Mouse (Mus musculus) stomach, embryonic 16.5 days (tissue): Measurements from ENCODE around the gene Lrrc19. TPM values are rescaled to one million over a fixed set of nuclear protein-coding genes. Genes with fewer than 3 reads are reported as not detected.
"Not testable (repeated sequence)": the region's sequence is repeated elsewhere in the genome, so short reads cannot be mapped to it uniquely, and the experiment has no call there.

Experiments used
- ATAC-seq: fragments of 200-750 bp; cut with Nextera tagmentation; 2 replicates; pipeline ENCODE4 v1.8.0; 2017; ENCODE audit warnings: moderate number of reproducible peaks, moderate TSS enrichment; ENCODE audit not compliant: insufficient read depth, low FRiP score
- H3K27ac ChIP-seq: fragments of 300-500 bp; sonication (generic); 2 replicates; pipeline ENCODE4 v1.5.1; 2014; ENCODE audit warnings: low read length
- H3K27me3 ChIP-seq: fragments of 300-500 bp; sonication (generic); 2 replicates; pipeline ENCODE4 v1.6.1; 2014; ENCODE audit warnings: low read length, control low read depth, mixed read lengths; ENCODE audit not compliant: control insufficient read depth, insufficient read depth
- H3K36me3 ChIP-seq: fragments of 300-500 bp; sonication (generic); 2 replicates; pipeline ENCODE4 v1.6.1; 2014; ENCODE audit warnings: low read length; ENCODE audit not compliant: control insufficient read depth, insufficient read depth
- H3K4me1 ChIP-seq: fragments of 300-500 bp; sonication (generic); 2 replicates; pipeline ENCODE4 v1.6.1; 2014; ENCODE audit warnings: low read length, control low read depth, mixed read lengths; ENCODE audit not compliant: control insufficient read depth, insufficient read depth
- H3K4me2 ChIP-seq: fragments of 300-500 bp; sonication (generic); 2 replicates; pipeline ENCODE4 v1.6.1; 2014; ENCODE audit warnings: low read depth, low read length, mixed read lengths
- H3K4me3 ChIP-seq: fragments of 300-500 bp; sonication (generic); replicated peaks from 2 replicates; pipeline ENCODE4 v1.5.1; 2014; ENCODE audit warnings: mild to moderate bottlenecking, low read length
- H3K9ac ChIP-seq: fragments of 300-500 bp; sonication (generic); 2 replicates; pipeline ENCODE4 v1.6.1; 2014; ENCODE audit warnings: low read length
- H3K9me3 ChIP-seq: fragments of 300-500 bp; sonication (generic); replicated peaks from 2 replicates; pipeline ENCODE4 v1.6.1; 2016; ENCODE audit warnings: low read length, control low read depth; ENCODE audit not compliant: control insufficient read depth
- WGBS: fragments of 180-500 bp; shearing (Covaris S2); extraction: QIAGEN DNeasy Blood & Tissue Kit; methylation state at CpG from one replicate; pipeline ENCODE4 v1.1.7; 2014; 5-methylcytosine and 5-hydroxymethylcytosine counted together
- polyA plus RNA-seq: library from polyadenylated mRNA; unstranded; fragments of >200 nt; fragmentation: Nextera tagmentation; extraction: Ambion mirVana; gene quantifications from 2 replicates; pipeline ENCODE4 v1.2.1, GENCODE M21; 2015

Lrrc19 gene
- polyA plus RNA-seq, 1 experiment from 2014 or later = 1.7 TPM

- not testable (repeated sequence) for H3K9ac ChIP-seq, H3K9me3 ChIP-seq, H3K27me3 ChIP-seq, H3K4me2 ChIP-seq, H3K4me1 ChIP-seq, ATAC-seq, H3K27ac ChIP-seq, H3K36me3 ChIP-seq, H3K4me3 ChIP-seq
- WGBS = 88% methylated on average over 5 of the region's 5 CpGs
Measured at GRCm38 (mm10) chr4:94650426-94651175, 657 bp upstream of the Lrrc19 start.

DNA sequence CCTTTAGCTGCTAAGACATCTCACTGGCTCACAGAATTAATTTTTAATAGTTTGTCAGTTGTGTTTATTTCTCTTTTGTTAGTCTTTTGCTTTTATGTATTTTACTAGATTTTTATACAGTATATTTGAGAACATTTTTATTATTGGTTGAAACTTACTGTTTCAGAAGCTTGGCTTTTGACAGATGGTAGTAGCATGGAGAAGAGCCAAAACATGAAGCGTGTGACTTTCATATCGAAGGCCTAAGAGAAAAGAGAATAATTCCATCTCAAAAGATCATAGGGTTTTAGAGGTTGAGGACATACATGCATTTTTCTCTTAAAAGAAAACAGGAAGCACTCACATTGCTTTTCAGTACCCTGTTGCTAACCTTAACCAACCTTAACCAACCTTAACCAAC is 6.8 kb downstream of the Lrrc19 start:
- Histone ChIP-seq H3K4me1 (no peaks in the 10 kb centered on the region), H3K27ac (no peak overlapping the region), H3K9ac (no peak overlapping the region), H3K36me3 (no peaks in the 10 kb centered on the region), H3K27me3 (no peaks in the 10 kb centered on the region), H3K4me3 (no peak overlapping the region), H3K9me3 (no peaks in the 10 kb centered on the region), H3K4me2 (no peak overlapping the region)
- WGBS = 86% methylated on average over 2 of the region's 2 CpGs
- no peak for ATAC-seq

GRCm38 (mm10) chr4:94620077-94620476 is 29.9 kb downstream of the Lrrc19 start:
- H3K27me3 ChIP-seq = no peaks in the 10 kb centered on the region
- no peak overlapping the region for H3K27ac ChIP-seq
- ATAC-seq = no peak
- no peaks in the 10 kb centered on the region for H3K9me3 ChIP-seq
- H3K4me2 ChIP-seq = no peak overlapping the region
- peaks cover 4% of the 10 kb centered on the region; the same call in 1 of the 2 replicates for H3K4me1 ChIP-seq
- WGBS = 95% methylated on average over 2 of the region's 2 CpGs
- no peak overlapping the region for H3K4me3 ChIP-seq
- H3K36me3 ChIP-seq = peaks cover 4% of the 10 kb centered on the region; the same call in 1 of the 2 replicates
- H3K9ac ChIP-seq = no peak overlapping the region

DNA sequence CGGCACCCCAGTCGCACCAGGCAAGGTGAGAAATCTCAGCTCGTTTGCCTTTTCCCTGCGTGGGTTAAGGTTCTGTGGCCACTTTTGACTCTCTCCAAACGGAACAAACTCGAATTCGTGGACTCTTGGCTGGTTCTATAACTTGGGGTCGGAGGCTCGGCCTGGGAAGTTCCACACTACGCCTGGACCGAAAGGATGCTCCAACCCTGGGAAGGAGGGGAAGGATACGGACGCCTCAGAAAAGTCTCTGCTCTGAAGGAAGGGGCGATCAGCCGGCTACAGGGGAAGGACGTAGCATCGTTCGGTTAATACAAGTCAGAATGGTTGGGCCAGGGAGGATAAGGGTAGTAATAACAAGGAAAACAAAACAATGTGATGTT is 35.3 kb downstream of the Lrrc19 start:
- ATAC-seq = peak; percentile 72
- H3K27me3 ChIP-seq = no peaks in the 10 kb centered on the region
- peak overlapping the region; percentile 66 for H3K4me2 ChIP-seq
- WGBS = under 1% methylated on average over 18 of the region's 18 CpGs
- peak overlapping the region; percentile 71 for H3K9ac ChIP-seq
- peak overlapping the region; percentile 59 for H3K4me3 ChIP-seq
- peak overlapping the region; percentile 50 for H3K27ac ChIP-seq
- no peaks in the 10 kb centered on the region for H3K36me3 ChIP-seq
- H3K9me3 ChIP-seq = no peaks in the 10 kb centered on the region
- peaks cover 5% of the 10 kb centered on the region; the same call in 1 of the 2 replicates for H3K4me1 ChIP-seq

DNA sequence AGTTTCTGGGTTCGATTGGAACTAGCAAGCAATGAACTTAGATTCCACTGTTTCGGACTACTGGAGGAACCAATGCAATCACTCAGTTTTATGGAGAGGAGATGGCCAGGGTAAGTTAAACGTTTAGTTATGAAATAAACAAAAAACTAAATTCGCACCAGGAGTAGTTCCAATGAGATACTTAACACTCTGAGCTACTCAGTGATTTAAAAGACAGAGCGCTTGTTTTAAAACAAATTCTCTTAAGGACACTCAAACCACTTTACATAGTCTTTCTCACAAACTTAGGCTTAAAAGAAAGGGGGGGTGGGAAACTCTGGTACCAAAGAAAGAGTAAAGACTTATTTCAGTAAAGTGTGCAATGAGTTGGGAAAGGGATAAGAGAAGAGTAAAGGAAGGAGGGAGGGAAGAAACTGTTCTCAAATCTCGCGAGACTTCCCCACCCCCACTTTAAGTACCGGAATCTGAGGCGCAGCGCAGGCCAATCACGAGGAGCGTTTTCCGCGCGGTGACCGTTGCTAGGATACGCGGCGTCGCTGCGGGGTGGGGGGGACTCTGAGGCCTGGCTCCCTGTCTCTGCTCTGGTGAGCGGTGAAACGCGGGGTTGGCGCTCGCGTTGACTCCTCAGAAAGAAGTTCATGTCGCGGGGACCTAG is 35.8 kb downstream of the Lrrc19 start, which contains the start of gene Ift74:
Gene Ift74 (plus strand): TSS at position 520 of the 655 bp plus-strand sequence.
- WGBS = 2% methylated on average over 29 of the region's 29 CpGs
- Histone ChIP-seq H3K9me3 (no peaks in the 10 kb centered on the region), H3K4me1 (peaks cover 5% of the 10 kb centered on the region; the same call in 1 of the 2 replicates), H3K27me3 (no peaks in the 10 kb centered on the region), H3K36me3 (no peaks in the 10 kb centered on the region), H3K9ac (peak within 1 kb of the TSS; percentile 71), H3K27ac (peak within 1 kb of the TSS; percentile 50), H3K4me3 (peak within 1 kb of the TSS; percentile 59), H3K4me2 (peak within 1 kb of the TSS; percentile 66)
- peak; percentile 99 for ATAC-seq

DNA sequence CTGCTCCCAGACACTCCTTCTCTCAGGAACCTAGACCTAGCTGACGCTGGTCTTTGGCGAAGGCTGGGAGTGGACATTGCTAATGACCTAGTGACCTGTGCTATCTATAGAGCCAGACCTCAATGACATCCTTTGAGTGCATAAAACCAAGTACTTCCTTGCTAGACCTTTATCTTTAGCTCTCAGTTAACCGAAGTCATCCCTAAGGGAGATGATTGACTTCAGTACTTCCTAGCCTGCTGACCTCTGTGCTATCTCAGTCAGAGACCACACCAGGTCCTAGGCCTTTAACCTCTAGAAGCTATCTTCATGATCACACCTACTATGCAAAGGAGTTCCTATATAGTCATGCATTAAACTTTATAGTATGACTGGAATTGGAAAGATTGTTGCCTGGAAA is 39.6 kb downstream of the Lrrc19 start:
- H3K4me1 ChIP-seq = peaks cover 4% of the 10 kb centered on the region; the same call in 1 of the 2 replicates
- no peak for ATAC-seq
- H3K4me3 ChIP-seq = no peak overlapping the region
- no peak overlapping the region for H3K27ac ChIP-seq
- H3K27me3 ChIP-seq = no peaks in the 10 kb centered on the region
- H3K4me2 ChIP-seq = no peak overlapping the region
- H3K36me3 ChIP-seq = no peaks in the 10 kb centered on the region
- H3K9me3 ChIP-seq = no peaks in the 10 kb centered on the region
- H3K9ac ChIP-seq = no peak overlapping the region
- WGBS = 68% methylated on average over 3 of the region's 3 CpGs

DNA sequence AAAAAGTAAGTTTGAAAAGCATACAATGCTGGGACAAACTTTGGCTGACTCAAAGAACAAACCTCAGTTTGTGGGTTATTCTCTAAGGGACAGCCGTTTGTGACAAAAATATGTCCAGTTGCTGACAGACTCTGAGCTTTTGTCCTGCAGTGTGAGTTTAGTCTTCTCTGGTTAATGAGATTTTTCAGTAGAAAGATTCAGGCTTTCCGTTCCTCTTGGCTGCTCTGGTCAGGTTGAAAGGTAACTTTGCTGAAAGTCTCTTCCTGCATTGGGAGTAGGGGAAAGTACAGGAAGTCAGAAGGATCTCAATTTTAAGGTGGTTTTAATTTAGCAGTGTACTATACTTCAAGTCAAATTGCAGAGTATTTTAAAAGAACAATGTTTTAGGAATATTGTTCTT is 44.4 kb downstream of the Lrrc19 start:
- Histone ChIP-seq H3K9ac (no peak overlapping the region), H3K36me3 (no peaks in the 10 kb centered on the region), H3K27ac (no peak overlapping the region), H3K4me1 (peaks cover 6% of the 10 kb centered on the region; the same call in 1 of the 2 replicates), H3K9me3 (no peaks in the 10 kb centered on the region), H3K27me3 (no peaks in the 10 kb centered on the region), H3K4me3 (no peak overlapping the region), H3K4me2 (no peak overlapping the region)
- ATAC-seq = no peak
- 93% methylated on average over 2 of the region's 2 CpGs for WGBS

GRCm38 (mm10) chr4:94604452-94605019 is 45.4 kb downstream of the Lrrc19 start:
- Histone ChIP-seq H3K4me1 (peaks cover 6% of the 10 kb centered on the region; the same call in 1 of the 2 replicates), H3K4me3 (no peak overlapping the region), H3K9ac (no peak overlapping the region), H3K4me2 (no peak overlapping the region), H3K9me3 (no peaks in the 10 kb centered on the region), H3K27ac (no peak overlapping the region), H3K27me3 (no peaks in the 10 kb centered on the region), H3K36me3 (no peaks in the 10 kb centered on the region)
- 88% methylated on average over 2 of the region's 2 CpGs for WGBS
- no peak for ATAC-seq
